Mouse (Mus musculus) liver, adult 2 months (tissue): ENCODE data around the gene Sox1. TPM values are rescaled to one million over a fixed set of nuclear protein-coding genes. Genes with fewer than 3 reads are reported as not detected.

Experiments
- DNase-seq: peaks from one replicate; pipeline ENCODE4 v3.0.0-alpha.2; 2011; ENCODE audit warnings: low read depth, low spot score; ENCODE audit errors: extremely low read depth
- H3K27ac ChIP-seq: fragments of 200-500 bp; replicated peaks from 2 replicates; pipeline ENCODE4 v1.5.1; 2012; ENCODE audit warnings: low read depth, mild to moderate bottlenecking, control low read depth, inconsistent platforms, low read length; ENCODE audit not compliant: insufficient read depth
- H3K27me3 ChIP-seq: fragments of 200-500 bp; 2 replicates; pipeline ENCODE4 v1.6.1; 2012; ENCODE audit warnings: mild to moderate bottlenecking, moderate library complexity, low read length, inconsistent platforms; ENCODE audit not compliant: control insufficient read depth, insufficient read depth
- H3K36me3 ChIP-seq: fragments of 200-500 bp; 2 replicates; pipeline ENCODE4 v1.6.1; 2012; ENCODE audit warnings: low read length, inconsistent platforms; ENCODE audit not compliant: control insufficient read depth, insufficient read depth
- H3K4me1 ChIP-seq: fragments of 200-500 bp; 2 replicates; pipeline ENCODE4 v1.6.1; 2011; ENCODE audit warnings: low read length; ENCODE audit not compliant: control insufficient read depth, insufficient read depth
- H3K4me3 ChIP-seq: fragments of 200-500 bp; 2 replicates; pipeline ENCODE4 v1.5.1; 2011; ENCODE audit warnings: low read depth, mild to moderate bottlenecking, control low read depth, low read length, moderate library complexity; ENCODE audit not compliant: insufficient read depth
- H3K79me2 ChIP-seq: fragments of 200-500 bp; 2 replicates; pipeline ENCODE4 v1.6.1; 2012; ENCODE audit warnings: inconsistent platforms, mild to moderate bottlenecking, low read length, moderate library complexity; ENCODE audit not compliant: control insufficient read depth, insufficient read depth
- H3K9ac ChIP-seq: fragments of 200-500 bp; 2 replicates; pipeline ENCODE4 v1.6.1; 2012; ENCODE audit warnings: low read depth, mild to moderate bottlenecking, control low read depth, inconsistent platforms, low read length
- CTCF ChIP-seq: fragments of 200-500 bp; IDR thresholded peaks from 2 replicates; pipeline ENCODE4 v1.5.1; 2011; ENCODE audit warnings: low read depth, low read length, control low read depth
- POLR2A ChIP-seq: fragments of 200-500 bp; IDR thresholded peaks from 2 replicates; pipeline ENCODE4 v1.6.1; 2011; ENCODE audit warnings: low read length, control low read depth; ENCODE audit not compliant: insufficient read depth; ENCODE audit errors: extremely low read depth
- whole genome bisulfite sequencing: fragments of 180-500 bp; shearing (Covaris S2); methylation state at CpG from one replicate; pipeline ENCODE4 v1.1.7; 2018; 5-methylcytosine and 5-hydroxymethylcytosine counted together
- polyA plus RNA-seq: library from polyadenylated mRNA; depleted of rRNA; stranded (reverse); fragments of >200 nt; gene quantifications from 2 replicates; pipeline ENCODE4 v1.2.3, GENCODE M21; 2012
- total RNA-seq: library from RNA; depleted of rRNA; stranded (reverse); fragments of >200 nt; gene quantifications from 2 replicates; pipeline ENCODE4 v1.2.3, GENCODE M21; 2014

The Sox1 gene
- total and polyA plus RNA-seq, 2 experiments = not detected

DNA sequence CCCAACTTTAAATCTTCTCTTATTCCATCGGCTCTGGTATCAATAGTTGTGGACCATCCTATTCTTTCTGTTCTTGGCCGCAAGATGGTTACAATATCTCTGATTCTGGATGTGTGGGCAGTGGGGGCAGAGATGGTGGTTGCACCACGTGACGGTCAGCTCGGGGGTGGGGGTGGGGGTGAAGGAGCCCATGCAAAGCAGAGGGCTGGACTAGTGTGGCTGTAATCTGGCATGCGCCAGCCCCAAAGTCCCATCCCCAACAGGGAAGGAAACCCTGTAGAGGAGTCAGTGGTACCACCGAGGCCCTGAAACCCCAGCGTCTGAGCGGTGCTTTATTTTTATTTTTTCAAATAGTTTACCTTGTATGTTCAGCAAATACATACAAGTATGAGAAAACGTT, 12.9 kb downstream of the Sox1 start:
- no peak overlapping the region for H3K4me3 ChIP-seq
- no peaks in the 10 kb centered on the region for H3K36me3 ChIP-seq
- 31% methylated on average over 10 of the region's 10 CpGs for WGBS
- H3K79me2 ChIP-seq = no peaks in the 10 kb centered on the region
- no peak for TF ChIP-seq CTCF
- no peak for TF ChIP-seq POLR2A
- H3K9ac ChIP-seq = no peak overlapping the region
- H3K4me1 ChIP-seq = no peaks in the 10 kb centered on the region
- H3K27ac ChIP-seq = no peak overlapping the region
- no peak for DNase-seq
- peaks cover 3% of the 10 kb centered on the region; the same call in 1 of the 2 replicates for H3K27me3 ChIP-seq

DNA sequence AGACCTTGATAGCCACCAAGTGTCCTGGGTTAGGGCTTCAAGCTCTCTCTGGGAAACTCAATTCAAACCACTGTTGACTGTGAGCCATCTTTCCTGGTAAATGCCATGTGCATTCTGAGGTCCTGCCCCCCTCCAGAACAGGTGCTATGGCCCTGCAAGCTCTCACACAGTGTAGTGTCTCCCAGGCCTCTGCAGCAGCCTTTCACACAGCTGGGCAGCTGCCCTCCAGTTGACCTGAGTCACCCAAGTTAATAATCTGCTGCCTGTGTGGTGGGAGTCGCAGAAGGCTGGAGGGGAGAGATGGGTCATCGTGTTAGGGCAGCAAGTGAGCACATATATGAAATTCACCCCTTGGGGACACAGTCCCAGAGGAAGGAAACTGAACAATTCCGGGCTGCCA, 14.9 kb downstream of the Sox1 start:
- WGBS = 33% methylated on average over 3 of the region's 3 CpGs
- Histone ChIP-seq H3K9ac (no peak overlapping the region), H3K36me3 (no peaks in the 10 kb centered on the region)

GRCm38 (mm10) chr8:12417056-12417455, 22.0 kb downstream of the Sox1 start:
- no peaks in the 10 kb centered on the region for H3K79me2 ChIP-seq
- H3K4me3 ChIP-seq = no peak overlapping the region
- TF ChIP-seq POLR2A = no peak
- TF ChIP-seq CTCF = no peak
- no peak overlapping the region for H3K9ac ChIP-seq
- no peaks in the 10 kb centered on the region for H3K27me3 ChIP-seq
- no peak overlapping the region for H3K27ac ChIP-seq
- no peaks in the 10 kb centered on the region for H3K4me1 ChIP-seq
- no peaks in the 10 kb centered on the region for H3K36me3 ChIP-seq
- WGBS = 78% methylated on average over 2 of the region's 2 CpGs
- no peak for DNase-seq

More for the DNA sequence above, 14.9 kb downstream of the Sox1 start:
- H3K27me3 ChIP-seq = no peaks in the 10 kb centered on the region; the same call in 1 of the 2 replicates
- no peak for DNase-seq
- TF ChIP-seq CTCF (no peak), POLR2A (no peak)
- no peaks in the 10 kb centered on the region for H3K79me2 ChIP-seq
- H3K4me1 ChIP-seq = no peaks in the 10 kb centered on the region
- H3K27ac ChIP-seq = no peak overlapping the region
- H3K4me3 ChIP-seq = no peak overlapping the region

- WGBS = 73% methylated on average over 2 of the region's 2 CpGs
- no peaks in the 10 kb centered on the region for H3K27me3 ChIP-seq
- peak; percentile 1 for DNase-seq
- H3K4me1 ChIP-seq = no peaks in the 10 kb centered on the region
- TF ChIP-seq POLR2A = no peak
- no peak for TF ChIP-seq CTCF
- H3K9ac ChIP-seq = no peak overlapping the region
- no peaks in the 10 kb centered on the region for H3K79me2 ChIP-seq
- H3K4me3 ChIP-seq = no peak overlapping the region
- H3K36me3 ChIP-seq = no peaks in the 10 kb centered on the region
- no peak overlapping the region for H3K27ac ChIP-seq
Measured at GRCm38 (mm10) chr8:12420537-12420936, 25.4 kb downstream of the Sox1 start.

DNA sequence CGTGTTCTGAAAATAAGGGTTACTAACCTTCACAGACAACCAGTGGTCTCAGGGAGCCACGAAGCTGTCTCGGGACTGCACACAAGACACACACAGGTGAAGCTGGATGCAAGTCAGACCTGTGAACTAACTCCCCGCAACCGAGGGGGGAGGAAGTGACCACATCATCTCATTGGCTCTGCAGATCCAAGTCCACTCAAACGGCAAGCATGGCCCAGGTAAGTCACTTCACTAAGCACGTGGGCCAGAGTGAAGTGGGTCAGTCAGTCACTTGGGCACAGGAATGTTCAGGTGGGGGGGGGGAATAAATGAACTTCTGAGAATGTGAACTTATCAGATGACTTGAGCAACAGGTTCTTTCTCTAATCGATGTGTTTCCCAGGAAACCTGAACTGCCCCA, 30.8 kb downstream of the Sox1 start:
- Histone ChIP-seq H3K4me3 (no peak overlapping the region), H3K27ac (no peak overlapping the region), H3K27me3 (peaks cover 6% of the 10 kb centered on the region; the same call in 1 of the 2 replicates), H3K4me1 (no peaks in the 10 kb centered on the region), H3K79me2 (no peaks in the 10 kb centered on the region), H3K36me3 (no peaks in the 10 kb centered on the region), H3K9ac (no peak overlapping the region)
- 81% methylated on average over 8 of the region's 8 CpGs for WGBS
- TF ChIP-seq CTCF = no peak
- TF ChIP-seq POLR2A = no peak
- no peak for DNase-seq

DNA sequence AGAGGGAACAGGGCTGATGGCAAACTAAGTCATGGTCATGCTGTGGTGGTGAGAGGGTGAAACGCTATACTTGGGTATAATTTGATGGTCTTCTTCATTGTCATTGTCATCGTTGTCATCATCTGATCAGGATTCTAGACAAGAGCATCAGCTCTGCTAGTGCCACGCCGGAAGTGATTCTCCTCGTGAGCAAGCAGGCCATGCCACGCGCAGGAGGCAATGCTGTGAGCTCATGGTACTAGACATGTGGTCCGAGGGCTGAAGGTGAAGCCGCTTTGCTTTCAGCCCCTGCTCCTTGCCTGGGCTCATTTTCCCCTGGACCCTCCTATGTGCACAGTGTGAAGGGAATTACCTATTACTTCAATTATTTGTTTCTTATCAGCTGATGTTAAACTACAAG, 32.3 kb downstream of the Sox1 start:
- Histone ChIP-seq H3K4me3 (no peak overlapping the region), H3K4me1 (no peaks in the 10 kb centered on the region), H3K27ac (no peak overlapping the region), H3K79me2 (no peaks in the 10 kb centered on the region), H3K36me3 (no peaks in the 10 kb centered on the region), H3K9ac (no peak overlapping the region), H3K27me3 (peaks cover 7% of the 10 kb centered on the region; the same call in 1 of the 2 replicates)
- no peak for DNase-seq
- 65% methylated on average over 9 of the region's 9 CpGs for WGBS
- TF ChIP-seq CTCF = no peak
- no peak for TF ChIP-seq POLR2A
